Mouse (Mus musculus) midbrain, embryonic 14.5 days (tissue): ENCODE measurements around the gene Olfr282. TPM values are rescaled to one million over a fixed set of nuclear protein-coding genes. Genes with fewer than 3 reads are reported as not detected.

Source experiments
- ATAC-seq: fragments of 200-750 bp; cut with Nextera tagmentation; 2 replicates; pipeline ENCODE4 v1.8.0; 2017; ENCODE audit warnings: moderate number of reproducible peaks, moderate library complexity; ENCODE audit not compliant: low FRiP score, low TSS enrichment
- DNase-seq: peaks from one replicate; pipeline ENCODE4 v3.0.0-alpha.2; 2015
- H3K27ac ChIP-seq: fragments of 300-500 bp; sonication (generic); replicated peaks from 2 replicates; pipeline ENCODE4 v1.5.1; 2014; ENCODE audit warnings: mild to moderate bottlenecking, low read depth, low read length, moderate library complexity
- H3K27me3 ChIP-seq: fragments of 300-500 bp; sonication (generic); 2 replicates; pipeline ENCODE4 v1.6.1; 2014; ENCODE audit warnings: low read length, control low read depth, mixed read lengths; ENCODE audit not compliant: control insufficient read depth, insufficient read depth
- H3K36me3 ChIP-seq: fragments of 300-500 bp; sonication (generic); 2 replicates; pipeline ENCODE4 v1.6.1; 2014; ENCODE audit warnings: low read length, control low read depth; ENCODE audit not compliant: control insufficient read depth, insufficient read depth
- H3K4me1 ChIP-seq: fragments of 300-500 bp; sonication (generic); 2 replicates; pipeline ENCODE4 v1.6.1; 2014; ENCODE audit warnings: mild to moderate bottlenecking, antibody characterized with exemption, low read length, control low read depth; ENCODE audit not compliant: control insufficient read depth, insufficient read depth
- H3K4me2 ChIP-seq: fragments of 300-500 bp; sonication (generic); 2 replicates; pipeline ENCODE4 v1.6.1; 2014; ENCODE audit warnings: mild to moderate bottlenecking, low read length, moderate library complexity
- H3K4me3 ChIP-seq: fragments of 300-500 bp; sonication (generic); replicated peaks from 2 replicates; pipeline ENCODE4 v1.5.1; 2014; ENCODE audit warnings: low read depth, low read length
- H3K9ac ChIP-seq: fragments of 300-500 bp; sonication (generic); replicated peaks from 2 replicates; pipeline ENCODE4 v1.6.1; 2014; ENCODE audit warnings: mild to moderate bottlenecking, low read length, moderate library complexity
- H3K9me3 ChIP-seq: fragments of 300-500 bp; sonication (generic); 2 replicates; pipeline ENCODE4 v1.6.1; 2016; ENCODE audit warnings: low read length, control low read depth, mixed read lengths; ENCODE audit not compliant: control insufficient read depth
- WGBS: fragments of 180-500 bp; shearing (Covaris S2); extraction: QIAGEN DNeasy Blood & Tissue Kit; methylation state at CpG from one replicate; pipeline ENCODE4 v1.1.7; 2014; 5-methylcytosine and 5-hydroxymethylcytosine counted together
- polyA plus RNA-seq: library from polyadenylated mRNA; unstranded; fragments of >200 nt; fragmentation: Nextera tagmentation; extraction: Ambion mirVana; gene quantifications from 2 replicates; pipeline ENCODE4 v1.2.1, GENCODE M21; 2014

The Olfr282 gene
- polyA plus RNA-seq, 1 experiment from 2014 or later, result not detected

DNA sequence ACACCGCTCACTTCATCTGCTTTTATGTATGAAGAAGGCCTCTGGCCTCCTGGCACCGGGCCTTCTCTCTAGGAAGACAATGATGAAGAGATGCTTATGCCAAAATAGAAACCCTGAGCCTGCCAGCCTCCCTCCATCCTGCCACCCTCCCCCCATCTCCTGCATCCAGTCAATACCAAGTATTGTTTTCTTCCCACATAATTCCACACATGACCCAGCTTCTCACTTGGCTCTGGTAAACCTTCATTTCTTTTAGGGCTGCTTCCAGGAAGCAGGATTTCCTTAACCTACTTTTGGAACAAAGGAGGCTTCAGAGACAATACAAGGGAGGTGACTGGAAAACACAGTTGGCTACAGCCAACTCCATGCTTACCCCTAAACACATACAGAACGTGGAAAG is 51.7 kb downstream of the Olfr282 start, which contains the start of gene Lalba:
TSS of gene Lalba (minus strand) at position 21 of the 400 bp plus-strand sequence.
- Histone ChIP-seq H3K4me3 (no peak within 1 kb of the TSS), H3K27me3 (no peaks in the 10 kb centered on the region), H3K27ac (no peak within 1 kb of the TSS), H3K9ac (no peak within 1 kb of the TSS), H3K36me3 (no peaks in the 10 kb centered on the region), H3K4me2 (no peak within 1 kb of the TSS), H3K4me1 (no peaks in the 10 kb centered on the region), H3K9me3 (no peaks in the 10 kb centered on the region)
- ATAC-seq, result no peak
- no peak for DNase-seq
- WGBS, result 59% methylated on average over 3 of the region's 3 CpGs

DNA sequence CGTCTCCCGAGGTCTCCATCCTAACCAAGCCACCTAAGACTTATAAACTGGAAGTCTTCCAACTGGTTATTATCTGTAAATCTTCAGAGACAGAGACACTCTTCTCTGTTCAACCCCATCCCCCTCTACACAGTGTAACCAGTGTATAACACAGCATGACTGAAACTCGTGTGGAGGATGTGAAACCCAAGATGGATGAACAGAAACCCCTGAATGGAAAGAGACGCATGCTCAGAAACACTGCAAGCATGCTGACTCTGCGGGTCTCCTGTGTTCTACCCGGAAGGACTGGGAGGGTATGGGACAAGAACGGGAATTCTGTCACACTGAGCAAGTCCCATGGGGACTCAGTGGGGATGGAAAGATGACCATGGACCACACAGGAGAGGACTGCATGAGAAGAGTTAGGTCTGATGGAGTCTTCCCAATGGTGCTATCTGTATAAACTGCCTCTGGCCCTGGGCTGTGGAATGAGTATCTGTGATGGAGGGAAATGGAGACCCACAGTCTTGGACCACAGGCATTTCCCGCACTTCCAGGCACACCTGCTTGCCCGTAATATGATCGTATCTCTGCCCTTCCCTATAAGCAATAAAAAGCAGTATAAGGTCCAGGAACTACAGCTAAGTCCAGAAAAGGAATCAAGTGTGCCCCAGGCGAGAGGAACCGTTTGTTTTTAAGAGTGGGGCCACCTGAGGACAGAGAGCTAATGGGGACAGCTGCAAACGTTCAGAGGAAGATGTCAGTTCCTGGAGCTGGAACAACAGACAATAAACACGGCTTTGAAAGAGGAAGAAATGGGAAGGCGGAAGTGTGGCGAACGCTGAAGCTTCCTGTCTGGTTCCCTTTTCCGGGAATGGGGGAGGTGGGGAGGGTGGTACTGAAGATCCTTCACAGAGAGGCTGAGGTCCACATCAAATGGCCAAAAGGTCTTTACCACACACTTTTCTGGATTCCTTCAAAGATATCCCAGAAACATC is 53.2 kb downstream of the Olfr282 start:
- WGBS, result 83% methylated on average over 18 of the region's 18 CpGs
- H3K9ac ChIP-seq, result no peak overlapping the region
- no peaks in the 10 kb centered on the region for H3K27me3 ChIP-seq
- ATAC-seq, result no peak
- no peaks in the 10 kb centered on the region for H3K4me1 ChIP-seq
- no peak overlapping the region for H3K4me2 ChIP-seq
- H3K36me3 ChIP-seq, result no peaks in the 10 kb centered on the region
- H3K9me3 ChIP-seq, result no peaks in the 10 kb centered on the region
- H3K27ac ChIP-seq, result no peak overlapping the region
- no peak for DNase-seq
- H3K4me3 ChIP-seq, result no peak overlapping the region

DNA sequence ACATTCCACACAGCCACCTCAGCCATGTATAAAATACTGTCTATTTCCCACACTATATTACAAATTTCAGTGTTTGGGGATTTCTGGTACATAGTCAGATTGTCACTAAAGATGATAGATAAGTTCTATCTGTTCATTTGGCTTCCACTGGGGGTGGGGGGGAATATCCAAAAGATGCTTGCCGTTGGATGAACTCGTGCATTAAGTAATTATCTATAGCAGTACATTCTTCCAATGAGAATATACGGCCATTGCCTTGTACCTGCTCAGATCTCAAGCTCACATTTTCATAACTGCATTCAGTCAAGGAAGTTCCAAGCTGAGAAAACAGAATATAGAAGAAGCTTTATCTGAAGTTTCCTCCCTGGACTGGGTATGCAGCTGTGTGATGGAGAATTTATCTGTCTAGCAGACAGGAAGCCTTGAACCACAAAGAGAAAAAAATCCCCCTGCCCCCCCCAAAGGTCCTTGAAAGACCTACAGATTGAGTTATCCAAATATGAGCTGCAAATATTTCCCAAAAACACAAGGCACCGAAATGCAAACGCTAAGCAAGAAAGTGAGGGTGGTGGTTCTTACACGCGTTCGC is 55.5 kb downstream of the Olfr282 start:
- Histone ChIP-seq H3K4me2 (no peak overlapping the region), H3K4me1 (no peaks in the 10 kb centered on the region), H3K27me3 (no peaks in the 10 kb centered on the region), H3K9ac (no peak overlapping the region), H3K27ac (no peak overlapping the region), H3K9me3 (no peaks in the 10 kb centered on the region), H3K36me3 (no peaks in the 10 kb centered on the region), H3K4me3 (no peak overlapping the region)
- 96% methylated on average over 8 of the region's 8 CpGs for WGBS
- DNase-seq (no peak), ATAC-seq (no peak)

Other genes starting within 250 kb of the Olfr282 start
- not detected in 2 replicates for gene Olfr288, start 235.7 kb upstream of the Olfr282 start, polyA plus RNA-seq
- not detected in 2 replicates for gene Gm44579, start 210.2 kb upstream of the Olfr282 start, polyA plus RNA-seq
- 0.17 TPM in 1 of 2 replicates, not detected in the other for gene Olfr287, start 210.2 kb upstream of the Olfr282 start, polyA plus RNA-seq
- gene Olfr286, start 196.8 kb upstream of the Olfr282 start, polyA plus RNA-seq, result not detected in 2 replicates
- gene H1fnt, start 173.9 kb upstream of the Olfr282 start, polyA plus RNA-seq, result not detected in 2 replicates
- gene Zfp641, start 135.1 kb upstream of the Olfr282 start, polyA plus RNA-seq, result 7.9 and 11.7 TPM in 2 replicates
- gene Olfr285, start 113.9 kb upstream of the Olfr282 start, polyA plus RNA-seq, result not detected in 2 replicates
- gene Olfr284, start 90.2 kb upstream of the Olfr282 start, polyA plus RNA-seq, result 0.40 TPM in 1 of 2 replicates, not detected in the other
- not detected in 2 replicates for gene Olfr283, start 50.3 kb upstream of the Olfr282 start, polyA plus RNA-seq
- not detected in 2 replicates for gene Olfr281, start 21.4 kb downstream of the Olfr282 start, polyA plus RNA-seq
- not detected in 2 replicates for gene OR5BS1P, start 38.7 kb downstream of the Olfr282 start, polyA plus RNA-seq
- not detected in 2 replicates for gene Lalba, start 51.5 kb downstream of the Olfr282 start, polyA plus RNA-seq
- gene Olfr279, start 61.2 kb downstream of the Olfr282 start, polyA plus RNA-seq, result not detected in 2 replicates
- gene Kansl2, start 103.0 kb downstream of the Olfr282 start, polyA plus RNA-seq, result 125 TPM in 2 replicates
- gene Ccnt1, start 139.7 kb downstream of the Olfr282 start, polyA plus RNA-seq, result 59.7 and 65.8 TPM in 2 replicates
- gene 4930415O20Rik, start 139.8 kb downstream of the Olfr282 start, polyA plus RNA-seq, result 0.58 TPM in 1 of 2 replicates, not detected in the other
- 9.6 and 12.2 TPM in 2 replicates for gene Adcy6, start 178.9 kb downstream of the Olfr282 start, polyA plus RNA-seq
- 130 and 136 TPM in 2 replicates for gene Cacnb3, start 199.6 kb downstream of the Olfr282 start, polyA plus RNA-seq
- 17.7 and 24.9 TPM in 2 replicates for gene Ddx23, start 231.7 kb downstream of the Olfr282 start, polyA plus RNA-seq
- 7.4 and 9.2 TPM in 2 replicates for gene Rnd1, start 246.2 kb downstream of the Olfr282 start, polyA plus RNA-seq